Mouse (Mus musculus): ENCODE results near the gene Gm853.
A peak's percentile ranks its signal among the peaks of the same experiment; 100 is the strongest.

Gm853 gene

DNA sequence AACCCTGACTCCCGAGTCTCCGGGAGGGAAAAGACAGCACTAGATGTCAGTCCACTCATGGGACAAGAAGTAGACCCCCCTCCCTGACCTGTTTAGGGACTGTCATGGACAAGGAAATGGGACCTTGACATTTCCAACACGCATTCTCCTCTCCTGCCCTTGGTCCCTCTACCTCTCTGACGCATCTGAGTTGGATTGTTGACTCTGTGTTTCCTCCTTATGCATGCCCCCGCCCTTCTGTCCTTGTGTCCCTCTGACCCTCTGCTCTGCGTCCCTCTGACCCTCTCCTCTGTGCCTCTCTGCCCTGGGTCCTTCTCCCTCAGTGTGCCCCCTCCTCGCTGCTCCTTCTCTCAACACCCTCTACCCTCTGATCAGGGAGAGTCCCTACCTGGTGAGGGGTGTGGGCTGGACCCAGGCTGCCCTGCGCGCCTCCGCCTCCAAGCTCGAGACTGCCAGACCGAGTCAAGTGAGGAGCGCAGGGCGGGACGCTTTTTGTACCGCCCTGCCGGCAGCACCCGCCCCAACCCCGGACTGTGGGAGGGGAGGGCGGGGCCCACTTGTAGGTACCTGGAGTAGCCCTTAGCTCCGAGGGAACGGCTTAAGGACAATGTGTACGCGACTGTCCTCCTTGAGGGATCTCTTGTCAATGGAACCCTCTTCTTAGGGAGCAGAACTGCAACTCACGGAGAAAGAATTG, 47.7 kb downstream of the Gm853 start:
- DNase-seq (ENCODE audit: low spot score in 2 of 2), result no peak

DNA sequence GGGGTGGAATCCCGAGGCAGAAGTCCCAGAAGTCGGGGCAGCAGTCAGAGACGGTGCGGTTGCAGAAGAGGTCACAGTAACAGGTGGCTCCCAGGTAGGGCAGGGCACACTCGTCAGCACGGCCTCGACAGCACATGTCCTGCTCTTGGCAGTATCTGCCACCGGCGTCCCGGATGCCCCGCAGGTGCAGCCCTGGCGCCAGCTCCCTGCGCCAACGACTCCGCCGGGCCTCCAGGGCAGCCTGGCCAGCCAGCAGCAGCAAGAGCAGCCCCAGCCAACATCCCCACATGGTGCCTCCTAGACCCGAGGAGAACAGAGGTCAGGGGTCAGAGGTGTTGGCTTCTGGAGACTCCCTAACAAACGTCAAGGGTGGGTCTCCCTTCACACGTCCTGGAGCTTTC, 48.3 kb downstream of the Gm853 start:
- DNase-seq (ENCODE audit: low spot score in 2 of 2), result no peak

DNA sequence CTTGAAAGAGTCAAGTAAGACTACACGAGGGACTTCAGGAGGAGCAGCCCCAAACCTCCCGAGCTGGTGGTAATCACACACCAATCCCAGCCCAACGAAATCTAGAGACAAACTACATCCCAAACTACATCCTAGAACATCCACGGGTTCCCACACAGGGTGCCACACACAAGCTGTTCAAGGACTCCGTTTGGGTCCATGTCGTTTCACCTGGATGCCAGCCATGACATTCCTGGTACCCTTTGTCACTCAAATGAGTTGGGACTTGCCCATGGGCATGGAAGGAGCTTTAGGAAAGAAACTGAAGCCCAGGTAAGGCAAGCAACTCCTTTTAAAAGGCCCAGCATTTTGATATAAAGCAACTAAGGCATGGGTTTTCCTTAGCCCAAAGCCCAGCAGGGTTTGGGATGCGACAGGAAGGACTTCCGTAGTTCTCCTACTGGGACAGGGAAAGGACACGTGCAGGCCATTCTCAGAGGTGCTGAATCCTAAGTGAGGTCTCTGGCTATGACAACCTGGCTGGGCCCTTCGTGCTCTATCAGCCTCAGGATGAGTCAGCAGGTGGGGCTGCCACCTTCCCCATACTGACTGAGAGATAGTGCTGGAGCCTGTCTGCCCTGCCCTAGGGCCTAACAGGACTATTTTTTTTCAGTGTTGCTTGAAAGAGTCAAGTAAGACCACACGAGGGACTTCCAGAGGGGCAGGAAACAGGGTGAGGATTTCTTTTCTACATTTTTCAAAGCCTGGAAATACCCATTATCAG, 49.0 kb downstream of the Gm853 start:
- DNase-seq (ENCODE audit: low spot score in 2 of 2), result no peak

DNA sequence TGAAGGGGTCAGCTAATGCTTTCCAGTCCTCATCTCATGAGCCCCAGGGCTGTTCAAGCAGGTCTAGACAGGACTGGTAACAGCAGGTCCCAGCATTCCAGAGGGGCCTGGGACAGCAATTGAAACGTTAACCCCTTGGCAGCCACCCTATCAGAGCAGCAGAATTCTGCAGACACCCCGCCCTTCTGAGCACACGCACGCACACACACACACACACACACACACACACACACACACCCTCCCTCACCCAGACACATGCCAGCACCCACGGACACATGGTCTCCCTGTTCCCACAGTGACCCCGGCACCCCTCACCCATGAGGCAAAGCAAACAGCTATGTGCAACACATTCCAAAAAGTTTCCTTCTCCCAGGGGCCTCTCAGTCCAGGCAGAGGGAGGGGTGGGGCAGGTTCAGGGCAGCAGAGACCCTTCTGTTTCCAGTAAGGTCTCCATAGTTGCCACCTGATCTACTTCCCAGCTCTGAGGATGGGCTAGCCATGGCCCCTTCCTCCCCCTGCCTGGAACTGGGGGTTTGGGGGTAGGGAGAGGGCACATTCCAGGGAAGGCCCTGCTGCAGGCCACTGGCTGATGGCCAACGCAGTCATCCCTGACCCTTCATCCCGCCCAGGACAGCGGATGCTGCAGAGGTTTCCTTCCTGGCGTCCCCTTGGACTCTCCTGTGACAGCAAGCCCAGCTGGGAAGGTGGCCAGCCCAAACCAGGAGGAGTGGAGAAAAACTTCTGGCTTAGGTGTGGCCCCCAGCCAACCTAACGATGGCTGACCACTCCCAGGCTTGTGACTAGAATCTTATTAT, 50.0 kb downstream of the Gm853 start:
- DNase-seq (ENCODE audit: low spot score in 2 of 2), result no peak

DNA sequence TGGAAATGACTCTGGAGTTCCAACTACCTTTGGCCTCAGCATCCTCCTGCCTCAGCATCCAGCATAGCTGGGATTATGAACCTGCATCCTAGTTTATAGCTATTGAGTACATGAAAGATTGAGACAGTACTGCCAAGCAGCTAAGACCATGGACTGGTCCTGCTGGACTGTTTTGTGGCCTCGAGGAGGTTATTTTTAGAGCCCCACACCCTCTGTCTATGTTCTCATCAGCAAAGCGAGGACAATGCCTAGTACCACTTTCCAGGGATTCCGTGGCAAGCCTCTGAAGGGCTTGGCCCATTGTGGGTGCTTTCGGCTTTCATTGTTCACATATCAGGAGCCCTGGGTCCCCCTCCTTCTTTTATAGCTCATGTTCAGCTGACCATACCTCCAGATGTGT, 51.8 kb downstream of the Gm853 start:
- DNase-seq (ENCODE audit: low spot score in 2 of 2), result no peak

DNA sequence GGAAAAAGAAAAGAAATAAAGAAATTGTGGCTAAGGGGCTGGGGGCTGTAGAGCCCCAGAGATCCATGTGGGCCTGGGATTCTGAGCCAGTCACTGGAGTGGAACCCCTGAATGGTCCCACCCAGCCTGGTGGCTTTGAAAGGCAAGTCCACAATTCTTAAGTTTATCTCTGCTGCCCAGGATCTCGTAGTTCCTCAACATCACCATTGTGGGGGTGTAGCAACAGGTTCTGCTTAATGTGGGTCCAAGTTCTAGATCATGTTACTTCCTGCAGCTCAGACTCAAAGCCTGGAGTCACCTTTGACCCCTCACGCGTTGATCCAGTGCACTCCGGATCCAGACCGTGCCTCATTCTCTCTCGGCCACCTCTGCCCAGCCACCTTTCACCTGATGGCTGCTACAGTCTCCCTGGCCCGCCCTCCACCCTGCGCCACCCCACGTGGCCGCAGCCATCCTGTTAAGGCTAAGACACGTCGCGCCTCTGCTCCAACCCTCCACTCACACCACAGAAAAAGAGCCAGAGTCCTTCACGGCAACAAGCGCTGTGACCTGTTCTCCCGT, 52.7 kb downstream of the Gm853 start:
- DNase-seq (ENCODE audit: low spot score in 2 of 2), result no peak

DNA sequence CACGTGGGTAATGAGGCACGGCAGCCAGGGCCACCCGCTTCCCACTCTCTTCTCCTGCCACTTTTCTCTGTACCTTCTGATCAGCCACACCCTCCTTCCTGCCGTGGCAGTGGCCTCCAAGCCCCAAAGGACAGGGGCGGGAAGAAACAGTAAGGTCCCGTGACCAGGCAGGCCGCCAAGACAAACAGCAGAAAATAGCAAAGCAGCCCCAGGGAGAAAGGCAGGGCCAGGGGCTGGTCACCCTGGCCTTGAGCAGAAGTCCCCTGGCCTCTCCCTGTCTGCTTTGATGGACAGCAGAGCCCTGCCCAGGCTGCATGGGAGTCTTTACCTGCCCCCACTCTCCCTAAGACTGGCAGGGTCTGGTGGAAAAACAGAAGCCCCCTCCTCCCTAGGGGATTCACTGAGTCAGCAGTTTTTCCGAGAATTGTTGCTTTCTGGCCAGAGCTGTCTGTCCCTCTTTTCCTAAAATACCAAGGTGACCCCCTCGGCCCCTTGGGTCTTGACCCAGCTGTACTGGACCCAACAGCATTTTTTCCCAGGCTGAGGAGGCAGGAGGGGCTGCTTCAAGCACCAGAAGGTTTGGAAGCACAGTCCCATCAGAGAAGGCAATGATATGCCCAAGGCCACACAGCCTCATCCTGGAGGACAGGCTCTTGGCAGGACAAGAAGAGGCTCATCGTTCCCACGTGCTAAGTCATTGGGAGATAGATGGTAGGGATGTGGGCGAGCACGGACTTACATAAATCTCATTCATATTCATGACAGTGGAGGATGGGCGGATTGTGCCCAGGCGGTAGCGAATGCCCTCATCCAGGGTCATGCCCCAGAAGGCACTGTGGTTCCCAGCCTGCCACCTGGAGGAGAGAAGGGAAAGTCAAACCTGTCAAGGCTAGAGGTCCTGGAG, 53.7 kb downstream of the Gm853 start:
- peak in 1 of 2 experiments; percentile 57 for DNase-seq (ENCODE audit: low spot score in 2 of 2)

DNA sequence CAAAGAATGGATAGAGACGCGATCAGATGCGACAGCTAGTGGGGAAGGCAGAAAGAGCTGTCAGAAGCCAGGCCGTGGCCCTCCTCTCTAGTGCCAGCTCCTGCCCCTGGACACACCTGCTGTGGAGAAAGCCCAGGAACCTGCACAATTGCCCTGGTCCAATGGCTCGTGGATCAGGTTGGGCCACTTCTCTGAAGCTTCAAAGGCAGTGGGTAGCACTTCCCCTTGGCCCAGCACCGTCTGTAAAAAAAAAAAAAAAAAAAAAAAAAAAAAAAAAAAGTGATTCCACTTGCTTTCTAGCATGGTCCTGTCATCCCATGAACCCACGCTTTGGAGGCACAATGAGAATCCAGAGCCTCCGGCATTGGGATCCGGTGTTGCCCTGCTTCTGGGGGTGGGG, 54.4 kb downstream of the Gm853 start:
- DNase-seq (ENCODE audit: low spot score in 2 of 2), result no peak

DNA sequence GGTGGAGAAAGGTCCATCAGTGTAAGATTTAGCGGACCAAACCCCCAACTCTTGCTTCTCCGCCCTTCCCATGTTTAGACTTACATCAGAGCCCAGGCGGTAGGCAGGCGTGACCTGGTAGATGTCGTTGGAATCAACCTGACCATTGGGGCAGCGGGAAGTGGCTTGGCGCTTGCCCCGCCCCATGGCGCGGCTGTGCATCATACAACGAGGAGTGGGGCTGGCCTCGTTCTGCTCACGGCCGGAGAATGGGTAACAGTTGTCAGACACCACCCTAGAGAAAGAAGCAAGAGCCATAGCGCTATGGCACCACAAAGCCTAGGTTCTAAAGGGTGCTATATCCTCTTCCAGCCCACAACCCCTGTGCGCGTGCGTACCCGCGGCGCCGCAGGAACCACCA, 54.9 kb downstream of the Gm853 start:
- DNase-seq (ENCODE audit: low spot score in 2 of 2), result no peak

DNA sequence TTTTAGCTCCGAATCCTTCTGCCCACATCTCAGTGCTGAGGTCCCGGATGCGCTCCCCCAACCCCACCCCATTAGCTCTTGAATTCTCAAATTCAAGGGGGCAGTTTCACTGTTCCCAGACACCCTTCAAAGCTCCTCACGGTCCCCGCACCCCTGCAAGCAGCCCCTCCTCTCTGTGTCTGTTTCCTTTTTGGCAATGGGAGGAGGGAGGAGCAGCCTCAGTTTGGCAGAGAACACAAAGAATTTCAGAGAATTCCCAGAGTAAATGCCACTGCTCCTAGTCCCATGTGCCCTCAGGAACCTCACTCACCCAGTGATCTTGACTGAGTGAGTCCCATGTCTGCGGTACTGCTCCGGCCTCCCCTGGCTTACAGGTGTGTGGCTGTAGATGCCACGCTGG, 55.6 kb downstream of the Gm853 start:
- no peak for DNase-seq (ENCODE audit: low spot score in 2 of 2)

DNA sequence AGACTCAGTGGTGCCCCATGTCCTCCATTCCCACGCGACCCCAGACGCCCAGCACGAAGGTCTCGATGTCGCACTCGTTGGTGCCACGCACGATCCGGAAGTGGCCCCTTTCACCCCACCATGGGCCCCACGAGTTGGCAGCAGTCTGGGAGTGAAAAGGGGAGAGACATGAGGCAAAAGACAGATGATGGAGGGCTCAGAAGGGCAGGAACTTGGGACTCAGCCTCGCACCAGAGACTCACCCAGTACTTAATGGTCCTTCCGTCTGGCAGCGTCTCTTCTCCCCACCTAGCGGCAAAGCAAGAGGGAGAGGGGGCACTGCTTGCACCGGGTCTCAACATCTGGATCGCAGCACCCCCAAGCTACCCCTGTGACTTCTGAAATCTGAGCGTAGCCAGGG, 56.1 kb downstream of the Gm853 start:
- no peak for DNase-seq (ENCODE audit: low spot score in 2 of 2)

DNA sequence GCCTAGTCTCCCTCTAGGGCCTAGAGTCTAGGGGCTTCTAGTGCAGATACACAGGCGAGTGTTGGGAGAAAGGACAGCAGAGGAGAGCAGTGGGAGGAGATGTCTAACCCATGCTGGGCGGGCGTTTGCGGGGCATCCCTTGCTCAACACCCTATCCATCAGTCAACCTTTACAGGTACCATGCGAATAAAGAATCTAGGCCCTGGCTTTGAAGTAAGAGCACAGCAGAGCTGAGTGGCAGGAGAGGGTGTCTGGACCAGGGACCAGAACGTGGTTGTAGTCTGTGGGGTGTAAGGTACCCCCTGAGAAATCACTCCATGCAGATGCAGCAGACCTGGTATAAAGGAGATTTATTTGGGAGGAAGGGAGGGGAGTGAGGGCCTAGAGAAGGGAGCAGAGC, 58.1 kb downstream of the Gm853 start:
- no peak for DNase-seq (ENCODE audit: low spot score in 2 of 2)

DNA sequence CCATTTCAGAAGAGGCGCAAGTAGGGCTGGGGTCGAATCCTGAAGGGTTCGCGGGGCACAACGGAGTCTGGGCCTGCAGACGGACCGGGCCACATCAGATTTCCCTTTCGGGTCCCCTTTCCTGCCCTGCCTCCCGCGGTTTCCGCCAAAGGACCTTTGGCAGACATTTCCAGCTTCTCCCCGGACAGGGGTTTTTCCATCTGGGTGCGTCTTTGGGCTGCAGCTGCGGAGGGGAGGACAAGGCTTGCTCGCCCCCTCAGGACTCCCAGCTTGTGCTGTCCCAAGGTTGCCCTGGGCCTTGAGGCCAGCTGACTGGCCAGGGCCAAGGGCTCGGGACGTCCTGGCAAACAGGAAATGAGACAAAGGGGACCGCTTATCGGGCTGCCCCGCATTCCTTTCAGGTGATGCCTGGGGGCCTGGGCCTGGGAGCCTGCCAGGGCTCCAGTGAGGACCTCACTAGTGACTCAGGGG, 58.8 kb downstream of the Gm853 start:
- DNase-seq (ENCODE audit: low spot score in 2 of 2), result no peak

DNA sequence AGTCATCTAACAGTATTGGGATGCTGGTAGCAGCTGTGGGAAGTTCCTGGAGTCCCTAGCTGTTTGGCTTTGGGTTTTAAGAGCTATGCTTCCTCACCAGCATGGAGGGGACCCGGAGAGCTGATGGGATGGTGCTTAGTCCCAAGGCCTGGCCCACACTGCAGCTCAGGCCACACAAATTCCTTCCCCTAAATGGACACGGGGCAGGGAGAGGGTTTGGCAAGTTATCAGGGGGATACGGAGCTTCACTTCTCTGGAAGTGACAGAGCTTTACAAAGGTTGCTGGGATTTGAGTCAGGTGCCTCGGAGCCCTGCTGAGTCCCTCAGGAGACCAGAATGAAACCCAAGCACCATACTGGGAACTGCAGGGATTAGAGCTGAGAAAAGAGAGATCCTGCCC, 60.9 kb downstream of the Gm853 start:
- DNase-seq (ENCODE audit: low spot score in 2 of 2), result no peak

Measured in right cerebral cortex, postnatal 10 days (tissue).